Mouse (Mus musculus) spleen, postnatal 14 days (tissue): ENCODE measurements around the gene Spata32.

Source experiments
- DNase-seq, 2 experiments: peaks; one replicate each; pipeline ENCODE4 v3.0.0; 2021 to 2022; ENCODE audit warnings: low spot score in 2 of 2

The Spata32 gene

DNA sequence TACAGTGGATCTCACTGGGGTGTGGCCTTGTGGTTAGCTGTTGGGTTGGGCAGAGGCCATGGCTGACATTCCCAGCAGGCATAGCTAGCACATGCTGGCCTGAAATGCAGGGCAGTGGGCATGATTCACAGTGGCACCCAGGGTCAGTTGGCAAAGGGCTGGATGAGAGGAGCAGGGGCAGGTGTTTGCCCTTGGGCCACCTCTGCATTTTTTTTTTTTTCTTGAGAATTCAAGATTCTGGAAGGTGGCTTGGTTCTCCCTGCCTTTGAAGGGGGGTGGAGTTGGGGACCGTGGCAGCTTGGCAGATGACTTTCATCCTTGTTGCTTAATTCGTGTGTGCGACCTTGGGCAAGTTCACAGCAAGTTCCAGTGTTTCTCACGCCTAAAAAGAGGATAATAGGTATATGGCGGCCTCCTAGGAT lies 43.8 kb downstream of the Spata32 start:
- no peak for DNase-seq

DNA sequence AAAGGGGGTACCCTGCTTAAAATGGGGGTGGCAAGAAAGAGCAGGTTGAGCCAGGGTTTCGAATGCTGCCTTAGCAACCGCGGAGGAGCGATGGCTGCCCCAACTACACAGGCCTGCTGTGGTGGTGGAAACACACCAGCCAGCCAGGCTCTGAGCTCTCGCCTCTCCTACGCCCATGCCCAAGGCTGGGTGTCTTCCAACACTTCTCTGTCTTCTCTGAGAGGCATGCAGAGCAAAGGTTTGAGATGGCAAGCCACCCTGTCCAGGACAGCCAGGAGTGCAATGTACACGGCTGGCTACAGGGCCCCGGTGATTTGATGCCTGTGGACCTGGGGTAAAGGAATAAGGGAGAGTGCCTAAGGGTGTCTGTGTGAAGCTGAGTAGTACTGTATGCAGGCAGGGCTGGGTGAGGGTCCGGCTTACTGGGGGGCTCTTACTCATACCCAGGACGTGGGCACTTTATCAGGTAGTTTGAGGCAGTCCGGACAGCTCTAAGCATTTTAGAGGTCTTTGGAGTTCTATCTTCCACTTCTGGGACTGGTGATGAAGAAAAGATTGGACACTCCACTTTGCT lies 44.4 kb downstream of the Spata32 start:
- no peak for DNase-seq

DNA sequence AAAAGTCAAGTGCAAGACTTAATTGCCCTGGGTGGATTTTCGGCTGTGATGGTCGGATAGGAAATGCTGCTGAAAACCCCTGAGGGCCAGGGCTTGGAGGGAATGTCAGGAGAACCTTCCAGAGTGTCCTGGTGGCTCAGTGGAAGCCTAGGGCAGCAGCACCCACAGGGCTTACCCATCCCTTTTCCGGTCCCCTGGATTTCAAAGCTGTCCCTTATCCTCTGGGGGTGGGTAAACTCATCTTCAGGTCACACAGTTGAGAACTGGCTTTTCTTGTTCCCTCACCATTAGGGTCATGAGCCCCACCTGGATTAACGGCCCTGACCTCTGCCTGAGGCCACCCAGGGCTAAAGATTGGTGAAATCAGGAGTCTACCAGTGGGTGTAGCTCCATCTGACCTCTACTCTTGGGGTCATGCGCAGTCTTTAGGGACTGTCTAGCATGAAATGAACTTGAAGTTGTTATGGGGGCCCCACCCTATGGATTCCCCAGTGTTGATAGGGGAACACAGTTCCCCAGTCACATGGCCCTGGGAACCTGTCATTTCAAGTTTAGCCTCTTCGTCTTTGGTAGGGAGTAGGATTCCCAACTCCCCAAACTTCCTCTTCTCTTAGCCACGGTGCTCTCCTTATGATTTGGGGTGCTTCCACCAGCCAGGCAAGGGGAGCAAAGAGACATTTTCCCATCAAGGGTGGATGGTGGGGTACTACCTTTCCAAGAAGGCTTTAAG lies 45.0 kb downstream of the Spata32 start:
- no peak for DNase-seq

DNA sequence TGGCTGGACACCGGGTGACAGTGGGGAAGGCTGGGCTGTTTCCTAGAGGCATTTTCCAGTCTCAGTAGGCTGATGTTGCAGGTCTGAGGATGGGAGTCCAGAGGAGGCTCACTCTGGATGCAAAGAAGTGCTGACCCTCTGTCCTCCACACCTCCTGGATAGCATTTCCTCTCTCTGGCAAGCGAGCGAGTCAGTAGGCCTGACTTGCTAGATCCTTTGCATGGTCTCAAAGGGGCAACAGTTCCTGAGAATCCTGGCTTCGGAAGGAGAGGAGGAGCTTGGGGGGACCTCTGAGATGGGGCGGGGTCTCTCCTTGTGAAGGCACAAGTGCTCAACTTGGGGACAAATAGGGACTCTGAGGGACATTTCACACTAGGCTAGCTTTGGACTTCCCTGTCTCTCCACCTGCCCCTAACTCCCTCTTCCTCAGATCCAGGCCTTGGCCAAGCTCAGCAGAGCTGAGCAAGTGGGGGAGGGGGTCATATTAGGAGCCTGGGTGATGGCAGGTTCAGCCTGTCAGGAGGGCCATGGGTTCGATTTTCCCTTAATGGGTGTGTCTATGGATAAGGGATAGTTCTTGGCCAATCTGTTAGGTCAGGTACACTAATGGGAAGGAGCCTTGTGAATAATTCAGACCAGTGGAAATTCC lies 45.7 kb downstream of the Spata32 start:
- no peak for DNase-seq

DNA sequence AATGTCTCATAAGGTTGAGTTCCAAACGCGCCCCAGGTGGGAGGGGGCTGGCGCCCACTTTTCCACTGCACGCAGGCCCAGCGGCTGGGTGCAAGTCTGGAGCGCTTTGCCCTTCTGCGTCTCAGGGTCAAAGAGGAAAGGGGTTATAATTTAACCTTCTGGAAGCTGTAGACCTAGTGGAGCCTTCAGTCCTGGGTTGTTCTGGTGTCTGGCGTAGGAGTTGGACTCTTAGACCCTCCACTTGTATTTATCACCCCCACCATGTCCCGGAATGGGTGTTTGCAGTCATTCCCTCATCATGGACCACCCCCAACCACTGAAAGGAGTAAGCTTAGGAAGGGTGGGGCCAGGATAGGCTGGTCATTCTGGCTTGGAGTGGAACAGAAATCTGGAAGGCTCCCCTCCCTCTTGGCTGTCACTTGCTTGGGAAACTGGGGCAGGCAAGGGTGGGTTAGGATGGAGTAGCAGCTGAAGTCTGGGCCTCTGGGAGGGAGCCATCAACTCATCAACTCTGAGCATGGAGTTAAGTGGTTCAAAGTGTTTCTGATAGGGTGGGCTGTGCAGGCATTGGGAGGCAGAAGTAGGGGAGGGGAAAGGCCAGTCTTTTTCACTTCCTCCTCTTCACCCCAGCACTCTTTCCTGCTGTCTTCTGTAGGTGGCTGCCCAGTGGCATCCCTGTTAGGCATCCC lies 46.4 kb downstream of the Spata32 start:
- DNase-seq: no peak

DNA sequence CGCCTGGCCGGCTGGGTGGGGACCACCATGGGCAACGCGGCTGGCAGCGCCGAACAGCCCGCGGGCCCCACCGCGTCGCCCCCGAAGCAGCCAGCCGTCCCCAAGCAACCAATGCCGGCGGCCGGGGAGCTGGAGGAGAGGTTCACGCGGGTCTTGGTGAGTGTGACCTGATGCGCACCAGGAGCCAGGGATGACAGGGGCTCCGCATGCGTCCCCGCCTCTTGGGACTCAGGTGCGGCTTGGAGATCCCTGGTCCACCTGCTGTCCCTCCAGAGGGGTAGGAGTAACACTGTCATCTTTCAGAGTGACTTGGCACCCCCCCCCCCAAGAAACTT lies 47.0 kb downstream of the Spata32 start:
- DNase-seq: no peak

DNA sequence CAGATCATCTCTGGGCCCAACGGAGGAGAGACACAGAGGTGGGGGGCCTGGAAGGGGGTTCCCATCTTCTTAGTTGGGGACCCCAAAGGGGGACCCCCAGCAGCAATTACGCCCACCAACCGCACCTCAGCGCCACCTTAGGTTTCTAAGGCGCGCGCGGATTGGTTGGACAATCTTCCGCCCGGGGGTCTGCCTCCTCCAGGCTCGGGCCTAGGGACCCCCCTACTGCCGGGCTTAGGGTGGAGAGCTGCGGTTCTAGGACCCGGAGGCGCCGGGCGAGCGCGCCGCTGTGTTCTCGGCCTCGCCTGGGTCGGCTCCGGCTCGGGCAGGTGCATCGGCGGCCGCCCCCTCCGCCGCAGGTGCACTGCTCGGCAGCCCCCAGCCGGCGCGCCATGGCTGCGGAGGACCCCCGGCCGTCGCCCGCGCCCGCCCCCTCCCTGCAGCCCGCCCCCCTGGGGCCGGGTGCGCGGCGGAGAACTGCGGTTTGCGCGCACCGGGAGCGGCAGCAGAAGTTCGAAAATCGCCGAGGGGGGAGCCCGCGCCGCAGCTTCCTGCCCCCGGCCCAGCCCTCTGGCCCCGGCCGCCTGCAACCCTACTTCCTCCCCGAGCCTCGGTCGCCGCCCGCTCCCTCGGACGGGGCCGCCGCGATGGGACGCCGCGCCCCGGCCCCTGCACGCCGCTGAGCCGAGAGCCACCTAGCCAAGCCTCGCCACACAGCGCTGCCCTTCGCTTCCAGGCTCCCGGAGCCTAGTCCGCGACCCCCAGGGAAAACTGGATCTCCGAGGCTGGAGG lies 47.5 kb downstream of the Spata32 start, which contains the start of gene Fmnl1:
Gene Fmnl1, plus strand, starts transcription at position 614 of the 792 bp plus-strand sequence.
- peak; percentile 60 to 66 for DNase-seq

DNA sequence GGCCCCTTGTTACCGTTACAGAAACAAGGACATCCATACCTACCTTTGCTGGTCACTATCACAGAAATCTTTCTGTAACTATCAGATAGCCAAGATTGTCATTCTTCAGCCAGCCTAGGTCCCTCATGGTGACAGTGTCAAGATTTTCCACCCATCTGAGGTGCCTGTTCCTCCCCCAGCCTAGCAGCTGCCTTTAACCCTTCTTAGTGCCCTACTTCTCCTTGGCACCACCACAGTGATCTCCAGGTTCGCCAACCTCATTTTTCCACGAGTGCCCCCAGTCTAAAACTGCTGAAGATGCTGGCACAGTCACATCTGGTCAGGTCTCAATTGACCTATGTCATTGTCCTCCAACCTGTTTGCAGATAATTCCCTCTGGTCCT lies 48.1 kb downstream of the Spata32 start:
- DNase-seq: no peak

DNA sequence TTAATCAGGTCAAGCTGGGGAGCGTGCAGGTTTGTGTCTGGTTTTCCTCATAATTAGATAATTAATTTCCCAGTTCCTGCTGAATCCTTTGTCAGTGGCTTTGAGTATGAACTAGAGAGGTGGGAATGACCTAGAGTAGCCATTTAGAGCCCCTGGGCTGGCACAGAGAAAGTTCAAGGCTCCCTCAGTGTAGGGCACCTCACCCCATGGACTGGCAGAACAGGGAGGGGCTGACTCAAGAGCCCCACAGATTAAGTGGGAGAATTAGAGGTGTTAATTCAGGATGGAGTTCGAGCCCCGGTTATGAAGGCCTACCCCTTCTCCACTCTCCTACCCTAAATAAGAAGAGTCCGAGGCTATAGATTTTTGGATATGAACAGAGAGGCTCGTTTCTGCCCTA lies 48.6 kb downstream of the Spata32 start:
- no peak for DNase-seq

DNA sequence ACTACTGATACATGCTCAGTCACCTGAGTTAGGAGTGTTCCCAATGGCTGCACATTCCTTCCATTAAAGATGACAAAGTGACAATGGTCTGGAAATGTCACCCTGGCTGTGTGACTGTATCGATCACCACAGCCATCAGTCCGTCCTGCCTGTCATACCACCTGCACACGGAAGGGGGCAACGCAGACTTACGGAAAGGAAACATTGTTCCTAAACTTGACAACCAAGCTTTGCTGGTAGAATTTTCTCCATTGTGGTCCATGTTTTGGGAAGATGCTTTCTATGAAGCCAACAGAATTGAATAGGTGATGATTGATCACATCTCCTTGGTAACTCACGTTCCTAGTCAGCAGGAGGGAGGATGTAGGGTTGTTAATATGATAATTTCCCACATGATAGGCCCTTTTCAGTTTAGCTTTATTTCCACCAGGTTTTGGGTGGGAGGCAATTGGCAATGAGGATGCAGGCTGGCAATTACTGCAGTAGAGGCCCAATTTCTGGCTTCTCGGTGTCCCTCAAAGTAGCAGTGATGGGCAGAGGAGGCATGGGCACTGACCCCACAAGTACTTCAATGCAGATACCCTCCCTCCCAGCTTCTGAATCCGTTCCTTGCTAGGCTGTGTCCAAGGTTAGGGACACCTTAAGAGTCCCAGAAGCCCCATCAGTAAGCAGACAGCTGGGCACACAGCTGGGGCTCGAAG lies 49.4 kb downstream of the Spata32 start:
- peak; percentile 43 to 69 for DNase-seq

DNA sequence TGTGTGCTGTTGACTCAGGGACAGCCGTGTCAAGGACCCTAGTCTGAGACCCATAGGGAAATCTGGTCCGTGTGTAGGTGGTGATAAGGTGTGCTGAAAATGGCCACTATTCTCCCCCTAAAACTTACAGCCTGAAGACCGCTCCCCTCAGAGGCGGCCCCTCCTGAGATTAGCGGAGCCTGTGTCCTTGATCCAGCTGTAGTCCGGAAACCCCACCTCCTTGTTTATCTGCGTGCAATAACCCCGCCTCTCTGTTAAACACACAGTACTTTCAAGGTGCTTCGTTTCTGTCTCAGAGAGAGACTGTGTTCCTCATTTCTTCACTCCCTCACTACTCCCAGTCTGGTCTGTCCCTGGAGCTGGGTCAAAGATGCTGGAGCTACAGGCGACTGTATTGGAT lies 53.8 kb downstream of the Spata32 start:
- no peak for DNase-seq

DNA sequence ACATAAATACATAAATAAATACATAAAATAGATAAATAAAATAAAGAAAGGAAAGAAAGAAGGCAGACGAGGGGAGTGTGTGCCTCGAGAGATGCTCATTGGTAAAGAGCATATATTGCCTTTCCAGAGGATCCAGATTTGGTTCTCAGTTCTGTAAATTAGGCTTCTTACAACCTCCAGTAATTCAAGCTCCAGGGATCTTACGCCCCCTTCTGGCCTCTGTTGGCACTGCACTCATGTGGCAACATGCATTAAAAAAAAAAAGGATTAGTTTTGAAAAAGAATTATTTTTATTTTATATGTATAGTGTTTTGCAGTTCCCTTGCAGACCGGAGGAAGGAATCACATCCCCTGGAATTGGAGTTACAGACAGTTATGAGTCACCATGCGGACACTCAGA lies 56.1 kb downstream of the Spata32 start:
- no peak for DNase-seq

DNA sequence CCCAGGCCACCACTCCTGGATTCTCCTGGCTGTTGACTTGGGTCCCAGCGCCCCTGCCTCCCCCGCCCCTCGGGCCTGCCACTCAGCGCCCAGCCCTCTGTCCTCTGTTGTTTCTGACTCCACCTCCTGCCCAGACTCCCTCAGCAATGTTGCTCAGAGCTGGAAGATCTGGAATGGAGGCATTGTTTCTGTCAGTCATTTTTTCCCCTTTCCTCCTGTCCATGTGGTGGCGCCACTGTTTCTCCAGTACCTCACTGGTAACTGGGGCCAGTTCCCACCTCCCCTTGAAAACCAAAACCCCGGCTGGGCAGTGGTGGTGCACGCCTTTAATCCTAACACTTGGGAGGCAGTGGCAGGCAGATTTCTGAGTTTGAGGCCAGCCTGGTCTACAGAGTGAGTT lies 56.8 kb downstream of the Spata32 start:
- DNase-seq: no peak

DNA sequence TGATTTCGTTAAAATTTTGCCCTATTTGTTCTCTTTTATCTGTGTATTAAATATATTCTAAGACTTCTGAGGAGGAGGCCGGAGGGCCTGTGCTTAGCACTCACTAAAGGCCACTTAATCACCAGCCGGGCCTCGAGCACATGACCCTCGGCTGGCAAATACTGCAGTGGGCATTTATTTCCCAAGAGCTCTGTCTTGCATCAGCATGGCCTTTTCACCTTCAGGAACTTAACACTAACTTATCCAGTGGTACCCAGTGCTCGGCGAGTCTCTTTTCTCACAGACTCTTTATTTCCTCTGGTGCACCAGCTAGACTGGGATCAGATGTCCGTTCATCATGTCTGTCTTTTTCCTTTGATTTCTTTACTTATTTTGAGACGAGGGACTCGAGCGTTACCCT lies 57.5 kb downstream of the Spata32 start:
- DNase-seq: no peak

DNA sequence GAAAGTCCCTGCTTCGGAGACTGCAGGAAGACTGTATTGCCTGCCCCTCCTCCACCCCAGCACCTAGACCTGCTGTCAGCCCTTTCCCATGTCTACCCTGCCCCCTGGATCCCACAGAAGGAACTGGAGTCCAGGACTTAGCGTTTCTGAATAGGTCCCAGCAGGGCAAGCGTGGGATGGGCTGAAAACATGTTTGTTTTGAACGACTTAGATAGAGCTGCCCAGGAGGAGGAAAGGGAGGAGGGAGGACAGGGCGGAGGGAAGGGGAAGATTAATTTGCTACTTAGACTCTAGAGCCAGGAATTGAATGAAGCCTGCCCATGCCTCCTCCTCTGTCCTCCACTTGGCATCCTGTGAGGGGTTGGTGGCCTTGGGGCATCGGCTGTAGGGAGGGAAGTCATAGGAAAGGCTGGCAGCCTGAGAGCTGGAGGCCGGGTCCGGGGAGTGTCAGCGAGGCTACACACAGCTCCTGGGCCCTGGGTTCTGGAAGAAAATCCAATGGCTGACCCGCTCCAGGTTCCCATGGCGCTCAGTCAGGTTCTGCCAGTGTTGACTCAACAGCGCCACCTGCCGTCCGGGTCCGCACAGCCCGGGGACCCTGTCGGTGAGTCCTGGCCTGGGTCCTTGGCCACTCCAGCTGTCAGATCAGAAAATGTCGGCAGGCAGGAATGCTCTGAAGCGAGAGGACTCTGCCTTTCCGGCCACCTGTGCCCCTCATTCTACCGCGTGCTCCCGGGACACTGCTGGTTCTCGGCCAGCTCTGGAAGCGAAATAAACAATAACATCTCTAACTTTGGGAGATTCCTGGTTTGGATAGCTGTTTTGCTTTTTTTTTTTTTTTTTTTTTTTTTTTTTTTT lies 59.4 kb downstream of the Spata32 start:
- peak; percentile 87 to 94 for DNase-seq
